24 mouse cellular contexts compared by ENCODE assay signal in genomic region chr10:126319795-126320194, GRCm38 (mm10).
"Had no signal": no experiment of that assay in that cellular context is flagged by ENCODE, and none has a peak within 500 bp of the region (broad histone marks: within the 10 kb centered on the region; RNA-seq: fewer than 3 reads in every experiment).

No protein-coding gene starts in this region.

- H3K4me3 ChIP-seq: gastrocnemius, adult 2 months; heart, adult 2 months; heart, embryonic 10.5 days; hindbrain, embryonic 10.5 days; hindbrain, embryonic 12.5 days; hindbrain, embryonic 15.5 days; layer of hippocampus, adult 2 months; left cerebral cortex, adult 2 months; limb, embryonic 13.5 days; limb, embryonic 15.5 days; liver, embryonic 12.5 days had no signal

- H3K27me3 ChIP-seq: hindbrain, embryonic 12.5 days; hindbrain, embryonic 15.5 days; limb, embryonic 13.5 days; limb, embryonic 15.5 days; liver, embryonic 12.5 days had no signal

- H3K9me3 ChIP-seq: heart, embryonic 10.5 days; hindbrain, embryonic 10.5 days; hindbrain, embryonic 12.5 days; hindbrain, embryonic 15.5 days; limb, embryonic 13.5 days; limb, embryonic 15.5 days had no signal

- H3K4me2 ChIP-seq: hindbrain, embryonic 12.5 days; hindbrain, embryonic 15.5 days; limb, embryonic 13.5 days; limb, embryonic 15.5 days; liver, embryonic 12.5 days had no signal

- H3K4me1 ChIP-seq: hindbrain, embryonic 10.5 days; hindbrain, embryonic 15.5 days; limb, embryonic 13.5 days; limb, embryonic 15.5 days; liver, embryonic 12.5 days had no signal

- DNase-seq: forebrain, postnatal 0 days; gastrocnemius, adult 2 months; gastrocnemius, postnatal 10 days; gastrocnemius, postnatal 25 days; heart, adult 2 months; heart, postnatal 10 days; heart, postnatal 4 days; kidney, adult 18-20 months; kidney, adult 8-10 months; kidney, postnatal 10 days; kidney, postnatal 25 days; kidney, postnatal 4 days; left cerebral cortex, postnatal 4 days had no signal

- ATAC-seq: forebrain, postnatal 0 days; inflammation-experienced regulatory T-cells, adult 6 months; liver, embryonic 12.5 days had no signal

- H3K27ac ChIP-seq: gastrocnemius, adult 2 months; heart, adult 2 months; heart, embryonic 10.5 days; hindbrain, embryonic 10.5 days; hindbrain, embryonic 12.5 days; hindbrain, embryonic 15.5 days; layer of hippocampus, adult 2 months; left cerebral cortex, adult 2 months; limb, embryonic 13.5 days; limb, embryonic 15.5 days; liver, embryonic 12.5 days; liver, embryonic 14.5 days had no signal

- H3K36me3 ChIP-seq: heart, embryonic 10.5 days; hindbrain, embryonic 10.5 days; hindbrain, embryonic 12.5 days; hindbrain, embryonic 15.5 days; limb, embryonic 13.5 days; limb, embryonic 15.5 days; liver, embryonic 12.5 days had no signal

- H3K9ac ChIP-seq: forebrain, postnatal 0 days; hindbrain, embryonic 12.5 days; hindbrain, embryonic 15.5 days; limb, embryonic 13.5 days; limb, embryonic 15.5 days; liver, embryonic 12.5 days; liver, embryonic 14.5 days had no signal
